Mouse (Mus musculus): ENCODE measurements around the gene Sh2d2a.

DNA sequence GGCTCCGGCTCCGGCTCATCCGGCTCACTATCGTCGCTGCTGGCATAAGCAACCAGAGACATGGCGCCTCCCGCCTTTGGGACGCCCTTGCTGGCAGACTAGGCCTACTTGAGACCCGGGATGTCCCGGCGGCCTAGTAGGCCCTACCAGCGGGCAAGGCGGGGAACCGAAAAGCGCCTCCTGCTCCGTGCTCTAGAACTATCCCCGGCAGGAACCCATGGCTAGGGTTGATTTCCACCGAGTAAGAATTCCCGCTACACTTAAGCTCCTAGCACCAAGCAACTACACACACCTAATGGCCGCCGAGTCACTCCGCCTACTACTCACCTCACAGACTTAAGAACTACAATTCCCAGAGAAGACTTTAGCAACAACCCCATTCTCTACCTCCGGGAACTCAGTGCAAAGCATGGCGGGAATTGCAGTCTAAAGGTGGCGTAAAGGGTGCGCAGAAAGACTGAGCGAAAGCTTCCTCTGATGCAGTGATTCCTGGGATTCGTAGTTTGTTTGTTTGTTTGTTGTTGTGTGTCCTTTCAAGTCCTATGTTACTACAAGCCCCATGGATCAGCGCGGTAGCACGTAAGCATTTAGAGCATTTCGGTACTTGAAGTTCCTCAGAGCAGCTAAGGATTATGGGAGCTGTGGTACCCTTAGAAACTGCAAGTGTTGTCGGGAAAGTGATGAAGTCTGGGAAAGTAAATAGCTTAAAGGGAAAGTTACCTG is 38.9 kb downstream of the Sh2d2a start, which contains the start of gene Prcc:
- no peak for TF ChIP-seq POLR2A (IDR thresholded peaks at IDR 0.05; ENCODE audit: low read depth, low read length)
- no peak for TF ChIP-seq CTCF (conservative IDR thresholded peaks at IDR 0.05; ENCODE audit: insufficient read depth, insufficient read length, low read depth, low read length)

Measured in kidney, adult 2 months (tissue).